Mouse (Mus musculus) liver, postnatal 0 days (tissue): ENCODE results near the gene Cxcl1. TPM values are rescaled to one million over a fixed set of nuclear protein-coding genes. Genes with fewer than 3 reads are reported as not detected.

Experiments used
- ATAC-seq: fragments of 200-750 bp; cut with Nextera tagmentation; 2 replicates; pipeline ENCODE4 v1.8.0; 2017; ENCODE audit warnings: mild to moderate bottlenecking, moderate library complexity
- DNase-seq: peaks from one replicate; pipeline ENCODE4 v3.0.0-alpha.2; 2016
- H3K27ac ChIP-seq: fragments of 300-500 bp; sonication (generic); 2 replicates; pipeline ENCODE4 v1.5.1; 2014; ENCODE audit warnings: antibody characterized with exemption, moderate library complexity, mild to moderate bottlenecking, low read depth
- H3K27me3 ChIP-seq: fragments of 300-500 bp; sonication (generic); 2 replicates; pipeline ENCODE4 v1.6.1; 2014; ENCODE audit warnings: low read length, control low read depth, mixed read lengths; ENCODE audit not compliant: insufficient read depth
- H3K36me3 ChIP-seq: fragments of 300-500 bp; sonication (generic); replicated peaks from 2 replicates; pipeline ENCODE4 v1.6.1; 2014; ENCODE audit warnings: mild to moderate bottlenecking, control low read depth, low read length, moderate library complexity, mixed read lengths; ENCODE audit not compliant: insufficient read depth
- H3K4me1 ChIP-seq: fragments of 300-500 bp; sonication (generic); 2 replicates; pipeline ENCODE4 v1.6.1; 2014; ENCODE audit warnings: antibody characterized with exemption, mild to moderate bottlenecking, control low read depth; ENCODE audit not compliant: insufficient read depth
- H3K4me2 ChIP-seq: fragments of 300-500 bp; sonication (generic); 2 replicates; pipeline ENCODE4 v1.6.1; 2014; ENCODE audit warnings: low read depth, mild to moderate bottlenecking, low read length, moderate library complexity, mixed read lengths
- H3K4me3 ChIP-seq: fragments of 300-500 bp; sonication (generic); 2 replicates; pipeline ENCODE4 v1.5.1; 2014; ENCODE audit warnings: low read depth, low read length
- H3K9ac ChIP-seq: fragments of 300-500 bp; sonication (generic); replicated peaks from 2 replicates; pipeline ENCODE4 v1.6.1; 2014; ENCODE audit warnings: mild to moderate bottlenecking, moderate library complexity
- H3K9me3 ChIP-seq: fragments of 300-500 bp; sonication (generic); 2 replicates; pipeline ENCODE4 v1.6.1; 2016; ENCODE audit warnings: mild to moderate bottlenecking, control low read depth, low read length, mixed read lengths
- CTCF ChIP-seq: sonication (generic); IDR thresholded peaks from 2 replicates; pipeline ENCODE4 v1.5.1; 2016; ENCODE audit warnings: antibody characterized with exemption, low read depth
- EP300 ChIP-seq: IDR thresholded peaks from 2 replicates; pipeline ENCODE4 v1.6.1; 2016; ENCODE audit warnings: antibody characterized with exemption, low read depth, mild to moderate bottlenecking
- WGBS: fragments of 180-500 bp; shearing (Covaris S2); extraction: QIAGEN DNeasy Blood & Tissue Kit; methylation state at CpG from one replicate; pipeline ENCODE4 v1.1.7; 2014; ENCODE audit not compliant: insufficient replicate concordance; 5-methylcytosine and 5-hydroxymethylcytosine counted together
- polyA plus RNA-seq: library from polyadenylated mRNA; unstranded; fragments of >200 nt; fragmentation: Nextera tagmentation; extraction: Ambion mirVana; gene quantifications from 2 replicates; pipeline ENCODE4 v1.2.1, GENCODE M21; 2015

Cxcl1 gene
- polyA plus RNA-seq, 1 experiment from 2014 or later, result 2.1 TPM

- no peaks in the 10 kb centered on the region for H3K36me3 ChIP-seq
- H3K4me3 ChIP-seq, result no peak overlapping the region
- no peak for TF ChIP-seq EP300
- no peaks in the 10 kb centered on the region for H3K9me3 ChIP-seq
- no peak overlapping the region for H3K27ac ChIP-seq
- no peak for ATAC-seq
- no peak overlapping the region for H3K9ac ChIP-seq
- WGBS, result 56% methylated on average over 5 of the region's 5 CpGs
- H3K27me3 ChIP-seq, result no peaks in the 10 kb centered on the region
- no peak for DNase-seq
- no peaks in the 10 kb centered on the region for H3K4me1 ChIP-seq
- H3K4me2 ChIP-seq, result no peak overlapping the region
Measured at GRCm38 (mm10) chr5:90857463-90857862, 33.6 kb upstream of the Cxcl1 start.

- no peak for ATAC-seq
- WGBS, result 79% methylated on average over 2 of the region's 2 CpGs
- no peaks in the 10 kb centered on the region for H3K27me3 ChIP-seq
Measured at GRCm38 (mm10) chr5:90858429-90858828, 32.6 kb upstream of the Cxcl1 start.

GRCm38 (mm10) chr5:90859031-90859430 lies 32.0 kb upstream of the Cxcl1 start:
- Histone ChIP-seq H3K9ac (no peak overlapping the region), H3K36me3 (no peaks in the 10 kb centered on the region), H3K4me2 (no peak overlapping the region), H3K9me3 (no peaks in the 10 kb centered on the region), H3K4me1 (no peaks in the 10 kb centered on the region), H3K27ac (no peak overlapping the region), H3K4me3 (no peak overlapping the region), H3K27me3 (no peaks in the 10 kb centered on the region)
- DNase-seq (no peak), ATAC-seq (no peak)
- 64% methylated on average over 3 of the region's 3 CpGs for WGBS
- no peak for TF ChIP-seq CTCF
- no peak for TF ChIP-seq EP300

More at GRCm38 (mm10) chr5:90858429-90858828, 32.6 kb upstream of the Cxcl1 start:
- Histone ChIP-seq H3K4me2 (no peak overlapping the region), H3K36me3 (no peaks in the 10 kb centered on the region), H3K4me1 (no peaks in the 10 kb centered on the region), H3K27ac (no peak overlapping the region), H3K9ac (no peak overlapping the region), H3K9me3 (no peaks in the 10 kb centered on the region), H3K4me3 (no peak overlapping the region)
- no peak for DNase-seq
- no peak for TF ChIP-seq EP300
- TF ChIP-seq CTCF, result no peak

GRCm38 (mm10) chr5:90861876-90862375 lies 29.1 kb upstream of the Cxcl1 start:
- H3K4me3 ChIP-seq, result no peak overlapping the region
- no peak for DNase-seq
- no peak for TF ChIP-seq EP300
- TF ChIP-seq CTCF, result no peak
- ATAC-seq, result no peak
- 60% methylated on average over 6 of the region's 6 CpGs for WGBS
- no peak overlapping the region for H3K27ac ChIP-seq
- no peaks in the 10 kb centered on the region for H3K36me3 ChIP-seq
- H3K9me3 ChIP-seq, result no peaks in the 10 kb centered on the region
- no peak overlapping the region for H3K9ac ChIP-seq
- no peaks in the 10 kb centered on the region for H3K27me3 ChIP-seq
- no peak overlapping the region for H3K4me2 ChIP-seq
- H3K4me1 ChIP-seq, result no peaks in the 10 kb centered on the region

GRCm38 (mm10) chr5:90866770-90867169 lies 24.3 kb upstream of the Cxcl1 start:
- Histone ChIP-seq H3K36me3 (no peaks in the 10 kb centered on the region), H3K27me3 (no peaks in the 10 kb centered on the region), H3K4me3 (no peak overlapping the region), H3K4me2 (no peak overlapping the region), H3K4me1 (no peaks in the 10 kb centered on the region), H3K9me3 (no peaks in the 10 kb centered on the region), H3K27ac (no peak overlapping the region), H3K9ac (no peak overlapping the region)
- DNase-seq, result no peak
- no peak for ATAC-seq
- TF ChIP-seq EP300 (no peak), CTCF (peak; percentile 44)

- H3K9me3 ChIP-seq, result no peaks in the 10 kb centered on the region
- H3K4me2 ChIP-seq, result no peak overlapping the region
- ATAC-seq (peak; percentile 96), DNase-seq (peak; percentile 59)
- WGBS, result 60% methylated on average over 7 of the region's 7 CpGs
- H3K27ac ChIP-seq, result peak overlapping the region; percentile 55; the same call in 1 of the 2 replicates
- no peak overlapping the region for H3K4me3 ChIP-seq
- no peaks in the 10 kb centered on the region for H3K27me3 ChIP-seq
- H3K36me3 ChIP-seq, result no peaks in the 10 kb centered on the region
- TF ChIP-seq CTCF, result no peak
- peak; percentile 84 for TF ChIP-seq EP300
- H3K9ac ChIP-seq, result no peak overlapping the region
- peaks cover 10% of the 10 kb centered on the region for H3K4me1 ChIP-seq
Measured at GRCm38 (mm10) chr5:90872377-90872776, 18.7 kb upstream of the Cxcl1 start.

- Histone ChIP-seq H3K36me3 (no peaks in the 10 kb centered on the region), H3K4me2 (no peak overlapping the region), H3K9me3 (no peaks in the 10 kb centered on the region), H3K4me1 (peaks cover 11% of the 10 kb centered on the region), H3K27me3 (no peaks in the 10 kb centered on the region), H3K9ac (no peak overlapping the region), H3K4me3 (no peak overlapping the region), H3K27ac (0 out of 2 replicates have a peak overlapping the region, but pooled peaks have one; percentile 0)
- TF ChIP-seq CTCF, result peak; percentile 4; the same call in 1 of the 2 replicates
- TF ChIP-seq EP300, result no peak
- DNase-seq, result no peak
- no peak for ATAC-seq
- WGBS, result 65% methylated on average over 4 of the region's 4 CpGs
Measured at GRCm38 (mm10) chr5:90876045-90876444, 15.0 kb upstream of the Cxcl1 start.
